Mouse (Mus musculus): ENCODE measurements around the gene Gm10277. TPM values are rescaled to one million over a fixed set of nuclear protein-coding genes. Genes with fewer than 3 reads are reported as not detected.
A peak's percentile ranks its signal among the peaks of the same experiment; 100 is the strongest.

The Gm10277 gene
- total RNA-seq, 2 experiments from 2014 or later: not detected

GRCm38 (mm10) chr11:77800869-77801701, 13.5 kb upstream of the Gm10277 start:
- peak; percentile 71 for ATAC-seq (replicated peaks; ENCODE audit: poor library complexity)

GRCm38 (mm10) chr11:77800491-77800868, 12.9 kb upstream of the Gm10277 start:
- no peak for ATAC-seq (replicated peaks; ENCODE audit: poor library complexity)

GRCm38 (mm10) chr11:77795216-77795615, 7.7 kb upstream of the Gm10277 start:
- no peak for ATAC-seq (replicated peaks; ENCODE audit: poor library complexity)

- peak; percentile 89 for ATAC-seq (replicated peaks; ENCODE audit: poor library complexity)
Measured at GRCm38 (mm10) chr11:77793238-77793930, 5.8 kb upstream of the Gm10277 start.

- no peak for ATAC-seq (replicated peaks; ENCODE audit: poor library complexity)
Measured at GRCm38 (mm10) chr11:77792566-77792909, 5.0 kb upstream of the Gm10277 start.

- ATAC-seq (replicated peaks; ENCODE audit: poor library complexity): peak; percentile 59
Measured at GRCm38 (mm10) chr11:77791752-77792565, 4.4 kb upstream of the Gm10277 start.

GRCm38 (mm10) chr11:77791241-77791727, 3.7 kb upstream of the Gm10277 start:
- no peak for ATAC-seq (replicated peaks; ENCODE audit: poor library complexity)

- ATAC-seq (replicated peaks; ENCODE audit: poor library complexity): no peak
Measured at GRCm38 (mm10) chr11:77790286-77790685, 2.7 kb upstream of the Gm10277 start.

GRCm38 (mm10) chr11:77789512-77789911, 2.0 kb upstream of the Gm10277 start:
- ATAC-seq (replicated peaks; ENCODE audit: poor library complexity): no peak

- peak; percentile 30 for ATAC-seq (replicated peaks; ENCODE audit: poor library complexity)
Measured at GRCm38 (mm10) chr11:77785768-77786561, 1.6 kb downstream of the Gm10277 start.

- ATAC-seq (replicated peaks; ENCODE audit: poor library complexity): no peak
Measured at GRCm38 (mm10) chr11:77785396-77785767, 2.2 kb downstream of the Gm10277 start.

- peak; percentile 39 for ATAC-seq (replicated peaks; ENCODE audit: poor library complexity)
Measured at GRCm38 (mm10) chr11:77784894-77785293, 2.7 kb downstream of the Gm10277 start.

GRCm38 (mm10) chr11:77783747-77784646, 3.5 kb downstream of the Gm10277 start:
- ATAC-seq (replicated peaks; ENCODE audit: poor library complexity): peak; percentile 56

GRCm38 (mm10) chr11:77783211-77783746, 4.3 kb downstream of the Gm10277 start:
- peak; percentile 18 for ATAC-seq (replicated peaks; ENCODE audit: poor library complexity)

- ATAC-seq (replicated peaks; ENCODE audit: poor library complexity): no peak
Measured at GRCm38 (mm10) chr11:77782104-77782815, 5.3 kb downstream of the Gm10277 start.

- no peak for ATAC-seq (replicated peaks; ENCODE audit: poor library complexity)
Measured at GRCm38 (mm10) chr11:77781088-77781487, 6.5 kb downstream of the Gm10277 start.

- no peak for ATAC-seq (replicated peaks; ENCODE audit: poor library complexity)
Measured at GRCm38 (mm10) chr11:77779240-77779639, 8.3 kb downstream of the Gm10277 start.

- ATAC-seq (replicated peaks; ENCODE audit: poor library complexity): no peak
Measured at GRCm38 (mm10) chr11:77777937-77778336, 9.6 kb downstream of the Gm10277 start.

GRCm38 (mm10) chr11:77777436-77777835, 10.1 kb downstream of the Gm10277 start:
- ATAC-seq (replicated peaks; ENCODE audit: poor library complexity): no peak

Data from megakaryocyte progenitor cell, adult 5-6 weeks (primary cell).